Mouse (Mus musculus): ENCODE results near the gene Cdt1. TPM values are rescaled to one million over a fixed set of nuclear protein-coding genes. Genes with fewer than 3 reads are reported as not detected.

Cdt1 gene
- polyA plus RNA-seq, 1 experiment from 2014 or later = 28.4 TPM

- 35% methylated on average over 10 of the region's 10 CpGs for WGBS
- no peak for ATAC-seq (ENCODE audit: insufficient read depth, low FRiP score)
- H3K4me2 ChIP-seq (ENCODE audit: low read depth, low read length) = no peak overlapping the region
- no peaks in the 10 kb centered on the region for H3K36me3 ChIP-seq (ENCODE audit: control insufficient read depth, insufficient read depth, low read length)
- H3K4me3 ChIP-seq (replicated peaks; ENCODE audit: low read length) = no peak overlapping the region
- peaks cover 6% of the 10 kb centered on the region; the same call in 1 of the 2 replicates for H3K4me1 ChIP-seq (ENCODE audit: control insufficient read depth, insufficient read depth, low read length)
- no peaks in the 10 kb centered on the region for H3K9me3 ChIP-seq (replicated peaks; ENCODE audit: control insufficient read depth, low read length)
- H3K27ac ChIP-seq (ENCODE audit: low read length) = peak overlapping the region; percentile 72
- no peak overlapping the region for H3K9ac ChIP-seq (ENCODE audit: low read length)
- H3K27me3 ChIP-seq (ENCODE audit: control insufficient read depth, insufficient read depth, low read length) = no peaks in the 10 kb centered on the region
Measured at GRCm38 (mm10) chr8:122557248-122558038, 10.4 kb upstream of the Cdt1 start.

- peak; percentile 45; the same call in 1 of the 2 replicates for ATAC-seq (ENCODE audit: insufficient read depth, low FRiP score)
- 13% methylated on average over 12 of the region's 12 CpGs for WGBS
- Histone ChIP-seq H3K9ac (ENCODE audit: low read length) (0 out of 2 replicates have a peak overlapping the region, but pooled peaks have one; percentile 10), H3K4me3 (replicated peaks; ENCODE audit: low read length) (no peak overlapping the region), H3K4me2 (ENCODE audit: low read depth, low read length) (no peak overlapping the region), H3K4me1 (ENCODE audit: control insufficient read depth, insufficient read depth, low read length) (peaks cover 6% of the 10 kb centered on the region; the same call in 1 of the 2 replicates), H3K27me3 (ENCODE audit: control insufficient read depth, insufficient read depth, low read length) (no peaks in the 10 kb centered on the region), H3K9me3 (replicated peaks; ENCODE audit: control insufficient read depth, low read length) (no peaks in the 10 kb centered on the region), H3K36me3 (ENCODE audit: control insufficient read depth, insufficient read depth, low read length) (no peaks in the 10 kb centered on the region), H3K27ac (ENCODE audit: low read length) (peak overlapping the region; percentile 31; the same call in 1 of the 2 replicates)
Measured at GRCm38 (mm10) chr8:122558671-122559349, 9.0 kb upstream of the Cdt1 start.

- WGBS = 69% methylated on average over 5 of the region's 5 CpGs
- H3K9ac ChIP-seq (ENCODE audit: low read length) = no peak overlapping the region
- no peaks in the 10 kb centered on the region for H3K27me3 ChIP-seq (ENCODE audit: control insufficient read depth, insufficient read depth, low read length)
- no peak overlapping the region for H3K27ac ChIP-seq (ENCODE audit: low read length)
- H3K4me2 ChIP-seq (ENCODE audit: low read depth, low read length) = no peak overlapping the region
- H3K9me3 ChIP-seq (replicated peaks; ENCODE audit: control insufficient read depth, low read length) = no peaks in the 10 kb centered on the region
- no peak overlapping the region for H3K4me3 ChIP-seq (replicated peaks; ENCODE audit: low read length)
- no peaks in the 10 kb centered on the region for H3K36me3 ChIP-seq (ENCODE audit: control insufficient read depth, insufficient read depth, low read length)
- peaks cover 8% of the 10 kb centered on the region for H3K4me1 ChIP-seq (ENCODE audit: control insufficient read depth, insufficient read depth, low read length)
- no peak for ATAC-seq (ENCODE audit: insufficient read depth, low FRiP score)
Measured at GRCm38 (mm10) chr8:122561199-122561598, 6.6 kb upstream of the Cdt1 start.

GRCm38 (mm10) chr8:122564363-122565352, 3.2 kb upstream of the Cdt1 start:
- no peaks in the 10 kb centered on the region for H3K27me3 ChIP-seq (ENCODE audit: control insufficient read depth, insufficient read depth, low read length)
- H3K4me1 ChIP-seq (ENCODE audit: control insufficient read depth, insufficient read depth, low read length) = peaks cover 22% of the 10 kb centered on the region
- ATAC-seq (ENCODE audit: insufficient read depth, low FRiP score) = no peak
- H3K9me3 ChIP-seq (replicated peaks; ENCODE audit: control insufficient read depth, low read length) = no peaks in the 10 kb centered on the region
- no peak overlapping the region for H3K9ac ChIP-seq (ENCODE audit: low read length)
- H3K4me2 ChIP-seq (ENCODE audit: low read depth, low read length) = no peak overlapping the region
- H3K36me3 ChIP-seq (ENCODE audit: control insufficient read depth, insufficient read depth, low read length) = no peaks in the 10 kb centered on the region
- 75% methylated on average over 25 of the region's 25 CpGs for WGBS
- no peak overlapping the region for H3K4me3 ChIP-seq (replicated peaks; ENCODE audit: low read length)
- peak overlapping the region; percentile 27; the same call in 1 of the 2 replicates for H3K27ac ChIP-seq (ENCODE audit: low read length)

- Histone ChIP-seq H3K27me3 (ENCODE audit: control insufficient read depth, insufficient read depth, low read length) (no peaks in the 10 kb centered on the region), H3K4me2 (ENCODE audit: low read depth, low read length) (peak overlapping the region; percentile 74), H3K4me1 (ENCODE audit: control insufficient read depth, insufficient read depth, low read length) (peaks cover 23% of the 10 kb centered on the region), H3K36me3 (ENCODE audit: control insufficient read depth, insufficient read depth, low read length) (peaks cover 10% of the 10 kb centered on the region; the same call in 1 of the 2 replicates), H3K4me3 (replicated peaks; ENCODE audit: low read length) (peak overlapping the region; percentile 85), H3K9ac (ENCODE audit: low read length) (peak overlapping the region; percentile 77), H3K9me3 (replicated peaks; ENCODE audit: control insufficient read depth, low read length) (no peaks in the 10 kb centered on the region), H3K27ac (ENCODE audit: low read length) (peak overlapping the region; percentile 97)
- whole genome bisulfite sequencing = 28% methylated on average over 6 of the region's 6 CpGs
- no peak for ATAC-seq (ENCODE audit: insufficient read depth, low FRiP score)
Measured at GRCm38 (mm10) chr8:122566766-122567165, 1.0 kb upstream of the Cdt1 start.

- Histone ChIP-seq H3K9me3 (replicated peaks; ENCODE audit: control insufficient read depth, low read length) (no peaks in the 10 kb centered on the region), H3K4me1 (ENCODE audit: control insufficient read depth, insufficient read depth, low read length) (peaks cover 23% of the 10 kb centered on the region), H3K9ac (ENCODE audit: low read length) (peak overlapping the region; percentile 92), H3K4me2 (ENCODE audit: low read depth, low read length) (peak overlapping the region; percentile 74), H3K36me3 (ENCODE audit: control insufficient read depth, insufficient read depth, low read length) (peaks cover 21% of the 10 kb centered on the region), H3K27me3 (ENCODE audit: control insufficient read depth, insufficient read depth, low read length) (no peaks in the 10 kb centered on the region), H3K27ac (ENCODE audit: low read length) (peak overlapping the region; percentile 97), H3K4me3 (replicated peaks; ENCODE audit: low read length) (peak overlapping the region; percentile 85)
- ATAC-seq (ENCODE audit: insufficient read depth, low FRiP score) = no peak
- under 1% methylated on average over 34 of the region's 34 CpGs for WGBS
Measured at GRCm38 (mm10) chr8:122568109-122568504, 292 bp downstream of the Cdt1 start.

GRCm38 (mm10) chr8:122568881-122569309, 1.1 kb downstream of the Cdt1 start:
- peak overlapping the region; percentile 74 for H3K4me2 ChIP-seq (ENCODE audit: low read depth, low read length)
- 9% methylated on average over 10 of the region's 10 CpGs for WGBS
- peak overlapping the region; percentile 85 for H3K4me3 ChIP-seq (replicated peaks; ENCODE audit: low read length)
- no peak for ATAC-seq (ENCODE audit: insufficient read depth, low FRiP score)
- H3K4me1 ChIP-seq (ENCODE audit: control insufficient read depth, insufficient read depth, low read length) = peaks cover 23% of the 10 kb centered on the region
- H3K27ac ChIP-seq (ENCODE audit: low read length) = no peak overlapping the region
- H3K36me3 ChIP-seq (ENCODE audit: control insufficient read depth, insufficient read depth, low read length) = peaks cover 21% of the 10 kb centered on the region
- H3K9ac ChIP-seq (ENCODE audit: low read length) = peak overlapping the region; percentile 92
- H3K9me3 ChIP-seq (replicated peaks; ENCODE audit: control insufficient read depth, low read length) = no peaks in the 10 kb centered on the region
- no peaks in the 10 kb centered on the region for H3K27me3 ChIP-seq (ENCODE audit: control insufficient read depth, insufficient read depth, low read length)

- Histone ChIP-seq H3K4me1 (ENCODE audit: control insufficient read depth, insufficient read depth, low read length) (peaks cover 23% of the 10 kb centered on the region), H3K4me3 (replicated peaks; ENCODE audit: low read length) (peak overlapping the region; percentile 85), H3K27me3 (ENCODE audit: control insufficient read depth, insufficient read depth, low read length) (no peaks in the 10 kb centered on the region), H3K9me3 (replicated peaks; ENCODE audit: control insufficient read depth, low read length) (no peaks in the 10 kb centered on the region), H3K27ac (ENCODE audit: low read length) (no peak overlapping the region), H3K9ac (ENCODE audit: low read length) (peak overlapping the region; percentile 92), H3K4me2 (ENCODE audit: low read depth, low read length) (peak overlapping the region; percentile 74), H3K36me3 (ENCODE audit: control insufficient read depth, insufficient read depth, low read length) (peaks cover 21% of the 10 kb centered on the region)
- ATAC-seq (ENCODE audit: insufficient read depth, low FRiP score) = no peak
- 58% methylated on average over 9 of the region's 9 CpGs for WGBS
Measured at GRCm38 (mm10) chr8:122569329-122569728, 1.5 kb downstream of the Cdt1 start.
